Mouse (Mus musculus) inflammation-experienced regulatory T-cells, adult 6 months (primary cell): ENCODE results near the gene Thumpd1. TPM values are rescaled to one million over a fixed set of nuclear protein-coding genes. Genes with fewer than 3 reads are reported as not detected.
A peak's percentile ranks its signal among the peaks of the same experiment; 100 is the strongest.
"Not testable (repeated sequence)": the region's sequence is repeated elsewhere in the genome, so short reads cannot be mapped to it uniquely, and the experiment has no call there.

Experiments used
- ATAC-seq: one replicate; pipeline ENCODE4 v1.8.0; 2017
- polyA plus RNA-seq, 3 experiments: library from polyadenylated mRNA; unstranded; fragments of 100-300 nt; shearing (Covaris generic); gene quantifications; one replicate each; pipeline ENCODE4 v1.2.1; 2017

Thumpd1 gene
- 10 to 100 TPM; 38.8 to 56.0 (median 54.1) TPM for polyA plus RNA-seq

DNA sequence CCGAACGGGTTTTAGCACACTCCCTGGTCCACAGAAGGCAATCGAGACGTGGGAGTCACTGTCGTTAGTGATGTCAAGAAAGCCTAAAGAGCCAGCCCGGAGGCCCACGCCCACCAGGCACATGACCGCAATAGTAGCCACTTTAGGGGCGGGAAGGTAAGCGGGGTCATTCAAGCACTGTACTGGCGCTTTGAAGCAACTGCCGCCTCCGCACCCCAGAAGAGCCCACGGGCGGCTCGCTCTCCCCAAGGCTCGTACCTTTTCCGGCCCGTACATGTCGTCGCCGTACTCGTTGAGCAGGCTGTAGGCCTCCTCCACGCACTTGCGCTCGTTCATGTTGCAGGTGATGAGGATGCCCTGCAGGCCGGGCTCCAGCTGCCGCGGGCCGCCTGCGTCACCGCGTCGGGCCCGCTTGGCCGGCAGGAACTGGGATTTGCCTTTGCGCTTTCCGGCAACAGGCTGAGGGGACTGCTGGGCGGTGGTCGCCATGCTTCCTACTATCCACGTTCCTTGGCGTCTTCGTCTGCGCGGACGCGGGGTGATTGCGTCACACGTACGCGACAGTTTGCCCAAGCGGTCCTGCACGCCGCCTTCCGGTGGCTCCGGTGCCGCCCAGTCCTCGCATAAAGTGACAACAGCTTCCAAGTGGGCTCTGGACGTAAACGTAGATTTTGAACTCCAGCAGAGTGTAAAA is at the start of gene Thumpd1:
Thumpd1 (minus strand) TSS at position 546 of the 694 bp plus-strand sequence.
- ATAC-seq: peak; percentile 90

- ATAC-seq: no peak
Measured at GRCm38 (mm10) chr7:119769895-119770294, 49.3 kb upstream of the Thumpd1 start.

- no peak for ATAC-seq
Measured at GRCm38 (mm10) chr7:119766996-119767395, 46.4 kb upstream of the Thumpd1 start.

DNA sequence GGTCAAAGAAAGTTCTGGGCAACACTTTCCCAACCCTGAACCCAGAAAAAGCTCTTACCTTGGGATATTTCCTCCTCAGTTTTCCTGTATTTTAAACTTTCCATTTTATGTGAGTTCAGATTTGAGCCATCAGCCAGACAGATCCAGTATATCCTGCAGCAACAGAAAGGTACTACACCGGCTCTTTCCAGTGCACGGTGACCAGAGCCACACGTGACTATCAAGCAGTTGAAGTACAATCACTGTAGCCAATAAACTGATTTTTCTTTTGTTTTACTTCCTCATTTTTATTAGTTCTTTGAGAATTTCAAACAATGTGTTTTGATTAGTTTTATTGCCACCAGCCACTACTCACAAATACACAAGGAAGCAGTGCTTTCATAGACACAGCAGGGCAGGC is 43.8 kb upstream of the Thumpd1 start:
- ATAC-seq: no peak

- ATAC-seq: no peak
Measured at GRCm38 (mm10) chr7:119762166-119762697, 41.6 kb upstream of the Thumpd1 start.

GRCm38 (mm10) chr7:119760527-119760951 is 39.9 kb upstream of the Thumpd1 start, which contains the start of gene Acsm3:
Gene Acsm3, plus strand, starts transcription at chr7:119760923.
- ATAC-seq: no peak

GRCm38 (mm10) chr7:119753696-119754095 is 33.1 kb upstream of the Thumpd1 start:
- ATAC-seq: no peak

GRCm38 (mm10) chr7:119749942-119750341 is 29.3 kb upstream of the Thumpd1 start:
- no peak for ATAC-seq

GRCm38 (mm10) chr7:119748761-119749160 is 28.2 kb upstream of the Thumpd1 start:
- ATAC-seq: no peak

DNA sequence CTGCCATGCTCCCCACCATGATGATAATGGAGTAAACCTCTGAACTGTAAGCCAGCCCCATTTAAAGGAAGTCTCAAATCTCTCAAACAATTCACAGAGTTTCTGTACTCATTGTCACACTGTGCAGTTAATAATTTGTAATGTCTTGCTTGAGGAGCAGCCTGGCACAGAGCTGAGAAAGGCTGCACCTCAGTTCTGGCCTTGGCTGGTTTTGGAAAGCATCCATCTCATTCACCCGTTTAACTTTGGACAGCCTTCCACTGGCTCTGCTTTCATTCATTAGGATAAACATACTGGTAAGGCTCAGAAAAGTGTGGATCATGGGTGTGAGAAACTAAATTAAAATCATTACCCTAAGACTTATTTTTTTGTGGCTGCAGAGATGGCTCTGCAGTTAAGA is 25.3 kb upstream of the Thumpd1 start:
- ATAC-seq: no peak

- ATAC-seq: peak; percentile 32
Measured at GRCm38 (mm10) chr7:119744321-119744720, 23.7 kb upstream of the Thumpd1 start.

GRCm38 (mm10) chr7:119739798-119740468 is 19.3 kb upstream of the Thumpd1 start:
- not testable (repeated sequence) for ATAC-seq

DNA sequence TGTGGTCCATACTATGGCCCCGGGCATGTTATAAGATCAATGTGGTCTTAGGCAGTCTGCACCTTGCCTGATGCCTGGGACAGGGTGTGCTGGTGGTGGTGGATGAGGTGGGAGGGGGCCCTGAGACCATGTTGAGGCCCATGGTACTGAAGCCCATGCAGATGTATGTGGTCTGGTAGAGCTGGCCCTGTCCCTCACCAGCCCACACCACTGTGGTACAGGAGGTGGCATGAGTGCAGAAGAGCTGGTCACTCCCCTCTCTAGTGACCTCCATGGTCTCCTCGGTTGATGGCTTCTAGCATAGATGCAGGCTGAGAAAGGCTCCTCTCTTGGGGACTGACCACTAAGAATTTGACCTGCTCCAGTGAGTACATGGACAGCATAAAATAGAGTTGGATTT is 18.3 kb upstream of the Thumpd1 start:
- ATAC-seq: no peak

DNA sequence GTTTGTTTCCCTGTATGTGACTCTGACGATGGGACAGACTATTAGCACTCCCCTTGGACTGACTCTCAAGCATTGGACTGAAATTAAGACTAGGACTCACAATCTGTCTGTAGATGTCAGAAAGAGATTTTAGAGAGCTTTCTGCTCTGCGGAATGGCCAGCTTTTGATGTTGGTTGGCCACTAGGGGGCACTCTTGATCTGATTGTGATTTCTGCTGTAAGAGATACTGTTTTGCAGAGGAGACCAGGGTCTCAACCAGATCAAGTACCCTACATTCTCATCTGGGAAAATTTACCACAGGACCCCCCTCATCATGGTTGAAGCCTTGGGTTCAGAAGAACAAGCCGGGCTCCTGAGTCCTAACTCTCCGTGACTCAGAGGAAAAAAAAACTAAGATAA is 10.7 kb upstream of the Thumpd1 start:
- not testable (repeated sequence) for ATAC-seq

GRCm38 (mm10) chr7:119727621-119728020 is 7.0 kb upstream of the Thumpd1 start:
- no peak for ATAC-seq

DNA sequence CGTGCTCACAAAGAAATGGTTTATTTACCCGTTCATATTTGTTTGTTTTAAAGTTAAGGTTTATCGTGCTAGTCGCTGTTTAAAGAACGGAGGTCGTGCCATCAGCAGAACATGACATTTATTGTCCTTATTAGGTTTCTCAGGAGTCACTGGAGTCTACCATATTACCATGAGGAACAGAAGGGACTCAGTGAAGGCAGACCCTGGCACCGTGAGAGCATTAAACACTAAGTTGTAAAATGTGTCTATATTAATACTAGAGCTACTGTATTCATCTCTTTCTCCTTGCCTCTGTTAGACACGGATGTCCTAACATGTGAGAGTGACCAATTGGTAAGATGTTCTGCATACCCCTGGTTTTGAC is 331 bp upstream of the Thumpd1 start:
- ATAC-seq: peak; percentile 31

DNA sequence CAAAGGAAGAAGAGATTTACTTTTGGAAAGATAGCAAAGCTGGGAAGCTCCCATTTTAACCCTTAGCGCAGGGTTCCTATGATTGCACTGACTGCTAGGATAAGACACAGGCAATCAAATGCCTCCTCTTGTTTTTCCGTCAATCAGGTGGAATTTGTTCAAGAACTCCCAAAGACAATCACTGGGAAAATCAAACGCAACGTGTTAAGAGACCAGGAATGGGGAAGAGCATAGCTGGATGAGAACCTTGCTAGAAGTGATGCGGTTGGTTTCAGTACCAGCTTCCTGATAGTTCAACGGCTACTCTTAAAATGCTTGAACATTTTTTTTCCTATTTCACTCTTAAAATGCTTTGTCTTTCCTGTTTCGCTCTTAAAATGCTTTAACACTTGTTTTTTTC is 6.5 kb downstream of the Thumpd1 start:
- ATAC-seq: no peak

GRCm38 (mm10) chr7:119694926-119695325 is 25.7 kb downstream of the Thumpd1 start:
- no peak for ATAC-seq

- ATAC-seq: no peak
Measured at GRCm38 (mm10) chr7:119692302-119692701, 28.3 kb downstream of the Thumpd1 start.

GRCm38 (mm10) chr7:119689726-119690125 is 30.9 kb downstream of the Thumpd1 start, which contains the start of gene Acsm4:
Gene Acsm4, plus strand, starts transcription at chr7:119690026.
- no peak for ATAC-seq

- no peak for ATAC-seq
Measured at GRCm38 (mm10) chr7:119682699-119683098, 37.9 kb downstream of the Thumpd1 start.

DNA sequence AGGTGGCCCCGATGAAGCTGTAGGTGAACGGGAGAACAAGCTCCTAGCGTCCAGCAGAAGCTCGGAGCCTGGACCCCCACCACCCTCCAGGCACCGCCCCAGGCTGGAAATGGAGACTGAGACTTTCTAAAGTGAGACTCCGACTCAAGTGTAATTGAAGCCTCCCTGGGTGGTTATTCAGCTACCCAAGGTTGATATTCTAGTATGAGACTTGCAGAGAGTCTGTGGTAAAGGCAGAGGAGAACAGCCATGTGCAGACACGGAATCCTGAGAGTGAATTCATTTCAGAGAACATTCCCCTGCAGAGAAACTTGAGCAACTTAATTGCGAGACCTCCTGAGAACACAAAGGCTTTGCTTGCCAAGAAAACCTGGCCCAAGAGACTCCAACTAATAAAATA is 40.5 kb downstream of the Thumpd1 start:
- ATAC-seq: no peak

DNA sequence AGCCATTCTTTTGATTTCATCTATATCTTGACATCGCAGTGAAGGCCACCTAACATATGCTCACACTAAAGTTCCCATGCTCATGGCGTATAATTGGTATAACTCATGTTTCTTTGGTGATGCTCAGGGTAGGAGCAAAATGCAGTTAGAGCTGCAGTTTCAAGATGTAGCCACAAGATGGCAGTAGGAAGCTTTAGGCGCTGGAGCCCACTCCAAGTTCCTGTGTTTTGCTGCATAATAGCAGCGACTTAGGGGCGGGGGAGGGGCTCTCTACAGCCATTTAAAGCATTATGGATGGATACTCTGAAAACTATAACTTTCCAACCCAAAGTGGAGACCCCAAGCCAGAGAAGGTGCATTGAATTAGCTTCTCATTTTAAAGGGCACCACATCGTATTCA is 47.1 kb downstream of the Thumpd1 start:
- ATAC-seq: no peak

- ATAC-seq: no peak
Measured at GRCm38 (mm10) chr7:119670925-119671324, 49.7 kb downstream of the Thumpd1 start.
